Mouse (Mus musculus) A20 (cell line): ENCODE results near the gene B3gnt9.
A peak's percentile ranks its signal among the peaks of the same experiment; 100 is the strongest.
"Not testable (repeated sequence)": the region's sequence is repeated elsewhere in the genome, so short reads cannot be mapped to it uniquely, and the experiment has no call there.

Experiments used
- DNase-seq: peaks from one replicate; pipeline ENCODE4 v3.0.0-alpha.2; 2011; ENCODE audit warnings: low read depth, low spot score

The B3gnt9 gene

GRCm38 (mm10) chr8:105254966-105255350, at the start of gene B3gnt9:
Gene B3gnt9, minus strand, starts transcription at chr8:105255153.
- peak; percentile 81 for DNase-seq

GRCm38 (mm10) chr8:105303874-105304273, 48.9 kb upstream of the B3gnt9 start:
- DNase-seq, result no peak

GRCm38 (mm10) chr8:105303396-105303795, 48.4 kb upstream of the B3gnt9 start:
- no peak for DNase-seq

- no peak for DNase-seq
Observed at GRCm38 (mm10) chr8:105299962-105300361, 45.0 kb upstream of the B3gnt9 start.

- DNase-seq, result peak; percentile 47
Observed at GRCm38 (mm10) chr8:105298351-105299252, 43.6 kb upstream of the B3gnt9 start.

- DNase-seq, result peak; percentile 94
Observed at GRCm38 (mm10) chr8:105297511-105298192, 42.7 kb upstream of the B3gnt9 start, which contains the start of gene E2f4. Gene E2f4, plus strand, starts transcription at chr8:105297663.

GRCm38 (mm10) chr8:105295895-105296573, 41.1 kb upstream of the B3gnt9 start, which contains the start of gene Exoc3l:
Gene Exoc3l, minus strand, starts transcription at chr8:105296101.
- no peak for DNase-seq

- no peak for DNase-seq
Observed at GRCm38 (mm10) chr8:105295256-105295655, 40.3 kb upstream of the B3gnt9 start.

- DNase-seq, result no peak
Observed at GRCm38 (mm10) chr8:105294776-105295175, 39.8 kb upstream of the B3gnt9 start.

- DNase-seq, result no peak
Observed at GRCm38 (mm10) chr8:105293405-105293804, 38.5 kb upstream of the B3gnt9 start.

- no peak for DNase-seq
Observed at GRCm38 (mm10) chr8:105292471-105292870, 37.5 kb upstream of the B3gnt9 start.

GRCm38 (mm10) chr8:105291802-105292201, 36.8 kb upstream of the B3gnt9 start:
- DNase-seq, result peak; percentile 48

GRCm38 (mm10) chr8:105291364-105291763, 36.4 kb upstream of the B3gnt9 start:
- not testable (repeated sequence) for DNase-seq

GRCm38 (mm10) chr8:105290554-105291314, 35.8 kb upstream of the B3gnt9 start:
- DNase-seq, result peak; percentile 87

- DNase-seq, result peak; percentile 72
Observed at GRCm38 (mm10) chr8:105289805-105290460, 35.0 kb upstream of the B3gnt9 start, which contains the start of gene 4931428F04Rik. Gene 4931428F04Rik, minus strand, starts transcription at chr8:105289864.

- peak; percentile 100 for DNase-seq
Observed at GRCm38 (mm10) chr8:105288958-105289732, 34.2 kb upstream of the B3gnt9 start.

GRCm38 (mm10) chr8:105288231-105288630, 33.3 kb upstream of the B3gnt9 start:
- DNase-seq, result no peak

GRCm38 (mm10) chr8:105286907-105287306, 32.0 kb upstream of the B3gnt9 start:
- no peak for DNase-seq

- no peak for DNase-seq
Observed at GRCm38 (mm10) chr8:105285514-105285913, 30.6 kb upstream of the B3gnt9 start.

- no peak for DNase-seq
Observed at GRCm38 (mm10) chr8:105283074-105283473, 28.1 kb upstream of the B3gnt9 start.
